Mouse (Mus musculus): Measurements from ENCODE around the gene 2210016F16Rik. TPM values are rescaled to one million over a fixed set of nuclear protein-coding genes. Genes with fewer than 3 reads are reported as not detected.
"Not testable (repeated sequence)": the region's sequence is repeated elsewhere in the genome, so short reads cannot be mapped to it uniquely, and the experiment has no call there.

The 2210016F16Rik gene
- polyA plus RNA-seq, 1 experiment: 25.2 TPM

- WGBS: 43% methylated on average over 6 of the region's 6 CpGs
- peak; percentile 68 for DNase-seq
- no peaks in the 10 kb centered on the region for H3K27me3 ChIP-seq (replicated peaks; ENCODE audit: control insufficient read depth, insufficient read depth, low read length)
Measured at GRCm38 (mm10) chr13:58415374-58415773, 30.3 kb upstream of the 2210016F16Rik start.

GRCm38 (mm10) chr13:58411073-58411472 is 26.0 kb upstream of the 2210016F16Rik start:
- Histone ChIP-seq H3K4me3 (ENCODE audit: insufficient read depth, low read depth, low read length) (no peak overlapping the region), H3K36me3 (ENCODE audit: control insufficient read depth, insufficient read depth, low read length) (no peaks in the 10 kb centered on the region), H3K4me1 (ENCODE audit: control insufficient read depth, insufficient read depth, low read length) (no peaks in the 10 kb centered on the region), H3K27me3 (replicated peaks; ENCODE audit: control insufficient read depth, insufficient read depth, low read length) (no peaks in the 10 kb centered on the region), H3K27ac (ENCODE audit: insufficient read depth, low read depth, low read length) (no peak overlapping the region)
- TF ChIP-seq POLR2A (IDR thresholded peaks at IDR 0.05; ENCODE audit: low read depth, low read length): no peak
- TF ChIP-seq CTCF (conservative IDR thresholded peaks at IDR 0.05; ENCODE audit: insufficient read depth, insufficient read length, low read depth, low read length): no peak
- WGBS: 91% methylated on average over 4 of the region's 4 CpGs
- no peak for DNase-seq

More at GRCm38 (mm10) chr13:58415374-58415773, 30.3 kb upstream of the 2210016F16Rik start:
- no peaks in the 10 kb centered on the region for H3K36me3 ChIP-seq (ENCODE audit: control insufficient read depth, insufficient read depth, low read length)
- no peak for TF ChIP-seq POLR2A (IDR thresholded peaks at IDR 0.05; ENCODE audit: low read depth, low read length)
- no peak for TF ChIP-seq CTCF (conservative IDR thresholded peaks at IDR 0.05; ENCODE audit: insufficient read depth, insufficient read length, low read depth, low read length)
- H3K4me1 ChIP-seq (ENCODE audit: control insufficient read depth, insufficient read depth, low read length): no peaks in the 10 kb centered on the region
- no peak overlapping the region for H3K27ac ChIP-seq (ENCODE audit: insufficient read depth, low read depth, low read length)
- H3K4me3 ChIP-seq (ENCODE audit: insufficient read depth, low read depth, low read length): no peak overlapping the region

GRCm38 (mm10) chr13:58403243-58403642 is 18.2 kb upstream of the 2210016F16Rik start, which contains the start of gene Hnrnpk:
Gene Hnrnpk, minus strand, starts transcription at chr13:58403343.
- H3K27me3 ChIP-seq (replicated peaks; ENCODE audit: control insufficient read depth, insufficient read depth, low read length); H3K36me3 ChIP-seq (ENCODE audit: control insufficient read depth, insufficient read depth, low read length); H3K4me1 ChIP-seq (ENCODE audit: control insufficient read depth, insufficient read depth, low read length); DNase-seq: not testable (repeated sequence)
- Histone ChIP-seq H3K4me3 (ENCODE audit: insufficient read depth, low read depth, low read length) (peak within 1 kb of the TSS; percentile 73), H3K27ac (ENCODE audit: insufficient read depth, low read depth, low read length) (peak within 1 kb of the TSS; percentile 99)
- 5% methylated on average over 17 of the region's 17 CpGs for WGBS

GRCm38 (mm10) chr13:58402744-58403110 is 17.7 kb upstream of the 2210016F16Rik start:
- WGBS: under 1% methylated on average over 42 of the region's 48 CpGs
- TF ChIP-seq POLR2A (IDR thresholded peaks at IDR 0.05; ENCODE audit: low read depth, low read length) (no peak), CTCF (conservative IDR thresholded peaks at IDR 0.05; ENCODE audit: insufficient read depth, insufficient read length, low read depth, low read length) (no peak)
- peaks cover 3% of the 10 kb centered on the region; the same call in 1 of the 2 replicates for H3K36me3 ChIP-seq (ENCODE audit: control insufficient read depth, insufficient read depth, low read length)
- no peak for DNase-seq
- no peaks in the 10 kb centered on the region; the same call in 1 of the 2 replicates for H3K4me1 ChIP-seq (ENCODE audit: control insufficient read depth, insufficient read depth, low read length)
- peak overlapping the region; percentile 87 for H3K27ac ChIP-seq (ENCODE audit: insufficient read depth, low read depth, low read length)
- no peaks in the 10 kb centered on the region for H3K27me3 ChIP-seq (replicated peaks; ENCODE audit: control insufficient read depth, insufficient read depth, low read length)
- peak overlapping the region; percentile 73 for H3K4me3 ChIP-seq (ENCODE audit: insufficient read depth, low read depth, low read length)

- Histone ChIP-seq H3K36me3 (ENCODE audit: control insufficient read depth, insufficient read depth, low read length) (peaks cover 3% of the 10 kb centered on the region), H3K27ac (ENCODE audit: insufficient read depth, low read depth, low read length) (peak within 1 kb of the TSS; percentile 99), H3K4me3 (ENCODE audit: insufficient read depth, low read depth, low read length) (peak within 1 kb of the TSS; percentile 73), H3K27me3 (replicated peaks; ENCODE audit: control insufficient read depth, insufficient read depth, low read length) (no peaks in the 10 kb centered on the region), H3K4me1 (ENCODE audit: control insufficient read depth, insufficient read depth, low read length) (no peaks in the 10 kb centered on the region; the same call in 1 of the 2 replicates)
- DNase-seq: peak; percentile 98
- under 1% methylated on average over 91 of the region's 91 CpGs for WGBS
- TF ChIP-seq CTCF (conservative IDR thresholded peaks at IDR 0.05; ENCODE audit: insufficient read depth, insufficient read length, low read depth, low read length) (no peak), POLR2A (IDR thresholded peaks at IDR 0.05; ENCODE audit: low read depth, low read length) (peak; percentile 98)
Measured at GRCm38 (mm10) chr13:58402003-58402743, 17.1 kb upstream of the 2210016F16Rik start, which contains the start of gene Rmi1. Gene Rmi1, plus strand, starts transcription at chr13:58402248.

- WGBS: under 1% methylated on average over 90 of the region's 100 CpGs
- H3K27ac ChIP-seq (ENCODE audit: insufficient read depth, low read depth, low read length): peak overlapping the region; percentile 99
- peaks cover 3% of the 10 kb centered on the region for H3K36me3 ChIP-seq (ENCODE audit: control insufficient read depth, insufficient read depth, low read length)
- peak; percentile 82 for DNase-seq
- H3K4me3 ChIP-seq (ENCODE audit: insufficient read depth, low read depth, low read length): peak overlapping the region; percentile 73
- H3K4me1 ChIP-seq (ENCODE audit: control insufficient read depth, insufficient read depth, low read length): no peaks in the 10 kb centered on the region; the same call in 1 of the 2 replicates
- H3K27me3 ChIP-seq (replicated peaks; ENCODE audit: control insufficient read depth, insufficient read depth, low read length): no peaks in the 10 kb centered on the region
- TF ChIP-seq POLR2A (IDR thresholded peaks at IDR 0.05; ENCODE audit: low read depth, low read length): no peak
- no peak for TF ChIP-seq CTCF (conservative IDR thresholded peaks at IDR 0.05; ENCODE audit: insufficient read depth, insufficient read length, low read depth, low read length)
Measured at GRCm38 (mm10) chr13:58401135-58402002, 16.3 kb upstream of the 2210016F16Rik start.

GRCm38 (mm10) chr13:58400576-58400975 is 15.6 kb upstream of the 2210016F16Rik start:
- Histone ChIP-seq H3K4me3 (ENCODE audit: insufficient read depth, low read depth, low read length) (peak overlapping the region; percentile 73), H3K27ac (ENCODE audit: insufficient read depth, low read depth, low read length) (no peak overlapping the region), H3K36me3 (ENCODE audit: control insufficient read depth, insufficient read depth, low read length) (peaks cover 8% of the 10 kb centered on the region), H3K27me3 (replicated peaks; ENCODE audit: control insufficient read depth, insufficient read depth, low read length) (no peaks in the 10 kb centered on the region), H3K4me1 (ENCODE audit: control insufficient read depth, insufficient read depth, low read length) (no peaks in the 10 kb centered on the region; the same call in 1 of the 2 replicates)
- WGBS: under 1% methylated on average over 11 of the region's 11 CpGs
- no peak for DNase-seq
- TF ChIP-seq CTCF (conservative IDR thresholded peaks at IDR 0.05; ENCODE audit: insufficient read depth, insufficient read length, low read depth, low read length) (no peak), POLR2A (IDR thresholded peaks at IDR 0.05; ENCODE audit: low read depth, low read length) (no peak)

Data from kidney, adult 2 months (tissue).